Mouse (Mus musculus): ENCODE measurements around the gene Vtn.

DNA sequence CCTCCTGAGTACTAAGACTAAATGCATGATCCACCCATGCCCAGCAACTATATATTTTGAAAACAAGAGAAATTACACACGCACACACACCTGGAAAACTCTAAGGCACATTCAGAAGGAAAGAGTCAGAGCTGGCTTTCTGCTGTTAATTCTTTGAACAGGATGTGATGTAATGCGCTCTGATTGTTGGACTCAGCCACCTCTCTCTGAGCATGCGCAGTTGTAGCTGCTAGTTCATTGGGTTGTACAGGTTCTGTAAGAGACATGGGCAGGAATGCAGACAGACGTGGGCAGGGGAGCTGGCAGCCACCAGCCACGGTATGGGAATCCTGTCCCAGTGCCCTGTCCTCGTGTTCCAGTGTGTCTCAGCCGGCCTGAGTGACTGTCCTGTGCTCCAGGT lies 44.6 kb upstream of the Vtn start:
- TF ChIP-seq POLR2A (IDR thresholded peaks at IDR 0.05; ENCODE audit: low read depth, low read length) (no peak), CTCF (IDR thresholded peaks at IDR 0.05; ENCODE audit: extremely low read depth, insufficient read depth, insufficient read length, insufficient replicate concordance) (no peak)

All from spleen, adult 2 months (tissue).